Mouse (Mus musculus) liver, adult 2 months (tissue): ENCODE measurements around the gene Xylt1. TPM values are rescaled to one million over a fixed set of nuclear protein-coding genes. Genes with fewer than 3 reads are reported as not detected.

Experiments used
- DNase-seq: peaks from one replicate; pipeline ENCODE4 v3.0.0-alpha.2; 2011; ENCODE audit warnings: low read depth, low spot score; ENCODE audit errors: extremely low read depth
- H3K27ac ChIP-seq: fragments of 200-500 bp; replicated peaks from 2 replicates; pipeline ENCODE4 v1.5.1; 2012; ENCODE audit warnings: low read depth, mild to moderate bottlenecking, control low read depth, inconsistent platforms, low read length; ENCODE audit not compliant: insufficient read depth
- H3K27me3 ChIP-seq: fragments of 200-500 bp; 2 replicates; pipeline ENCODE4 v1.6.1; 2012; ENCODE audit warnings: mild to moderate bottlenecking, moderate library complexity, low read length, inconsistent platforms; ENCODE audit not compliant: control insufficient read depth, insufficient read depth
- H3K36me3 ChIP-seq: fragments of 200-500 bp; 2 replicates; pipeline ENCODE4 v1.6.1; 2012; ENCODE audit warnings: low read length, inconsistent platforms; ENCODE audit not compliant: control insufficient read depth, insufficient read depth
- H3K4me1 ChIP-seq: fragments of 200-500 bp; 2 replicates; pipeline ENCODE4 v1.6.1; 2011; ENCODE audit warnings: low read length; ENCODE audit not compliant: control insufficient read depth, insufficient read depth
- H3K4me3 ChIP-seq: fragments of 200-500 bp; 2 replicates; pipeline ENCODE4 v1.5.1; 2011; ENCODE audit warnings: low read depth, mild to moderate bottlenecking, control low read depth, low read length, moderate library complexity; ENCODE audit not compliant: insufficient read depth
- H3K79me2 ChIP-seq: fragments of 200-500 bp; 2 replicates; pipeline ENCODE4 v1.6.1; 2012; ENCODE audit warnings: inconsistent platforms, mild to moderate bottlenecking, low read length, moderate library complexity; ENCODE audit not compliant: control insufficient read depth, insufficient read depth
- H3K9ac ChIP-seq: fragments of 200-500 bp; 2 replicates; pipeline ENCODE4 v1.6.1; 2012; ENCODE audit warnings: low read depth, mild to moderate bottlenecking, control low read depth, inconsistent platforms, low read length
- CTCF ChIP-seq: fragments of 200-500 bp; IDR thresholded peaks from 2 replicates; pipeline ENCODE4 v1.5.1; 2011; ENCODE audit warnings: low read depth, low read length, control low read depth
- POLR2A ChIP-seq: fragments of 200-500 bp; IDR thresholded peaks from 2 replicates; pipeline ENCODE4 v1.6.1; 2011; ENCODE audit warnings: low read length, control low read depth; ENCODE audit not compliant: insufficient read depth; ENCODE audit errors: extremely low read depth
- WGBS: fragments of 180-500 bp; shearing (Covaris S2); methylation state at CpG from one replicate; pipeline ENCODE4 v1.1.7; 2018; 5-methylcytosine and 5-hydroxymethylcytosine counted together
- polyA plus RNA-seq: library from polyadenylated mRNA; depleted of rRNA; stranded (reverse); fragments of >200 nt; gene quantifications from 2 replicates; pipeline ENCODE4 v1.2.3, GENCODE M21; 2012
- total RNA-seq: library from RNA; depleted of rRNA; stranded (reverse); fragments of >200 nt; gene quantifications from 2 replicates; pipeline ENCODE4 v1.2.3, GENCODE M21; 2014

Gene Xylt1
- total and polyA plus RNA-seq, 2 experiments, result 0.09 to 0.18 TPM

GRCm38 (mm10) chr7:117435091-117435490, 54.3 kb downstream of the Xylt1 start:
- H3K4me3 ChIP-seq, result no peak overlapping the region
- DNase-seq, result no peak
- no peaks in the 10 kb centered on the region for H3K36me3 ChIP-seq
- no peaks in the 10 kb centered on the region for H3K27me3 ChIP-seq
- no peak overlapping the region for H3K9ac ChIP-seq
- TF ChIP-seq CTCF (no peak), POLR2A (no peak)
- WGBS, result 73% methylated on average over 3 of the region's 3 CpGs
- H3K4me1 ChIP-seq, result no peaks in the 10 kb centered on the region
- no peaks in the 10 kb centered on the region for H3K79me2 ChIP-seq
- H3K27ac ChIP-seq, result no peak overlapping the region

GRCm38 (mm10) chr7:117435730-117436441, 55.1 kb downstream of the Xylt1 start:
- no peak for DNase-seq
- Histone ChIP-seq H3K4me3 (no peak overlapping the region), H3K36me3 (no peaks in the 10 kb centered on the region), H3K27me3 (no peaks in the 10 kb centered on the region), H3K79me2 (no peaks in the 10 kb centered on the region), H3K27ac (no peak overlapping the region), H3K9ac (no peak overlapping the region), H3K4me1 (no peaks in the 10 kb centered on the region)
- TF ChIP-seq CTCF (no peak), POLR2A (no peak)
- 93% methylated on average over 12 of the region's 12 CpGs for WGBS

- H3K4me1 ChIP-seq, result no peaks in the 10 kb centered on the region
- WGBS, result 83% methylated on average over 11 of the region's 11 CpGs
Observed at GRCm38 (mm10) chr7:117436892-117437291, 56.1 kb downstream of the Xylt1 start.

GRCm38 (mm10) chr7:117440994-117441393, 60.2 kb downstream of the Xylt1 start:
- Histone ChIP-seq H3K79me2 (no peaks in the 10 kb centered on the region), H3K9ac (no peak overlapping the region), H3K4me1 (no peaks in the 10 kb centered on the region), H3K27ac (no peak overlapping the region), H3K27me3 (no peaks in the 10 kb centered on the region), H3K4me3 (no peak overlapping the region), H3K36me3 (no peaks in the 10 kb centered on the region)
- WGBS, result 82% methylated on average over 3 of the region's 3 CpGs
- no peak for DNase-seq
- TF ChIP-seq POLR2A (no peak), CTCF (no peak)

More at GRCm38 (mm10) chr7:117436892-117437291, 56.1 kb downstream of the Xylt1 start:
- Histone ChIP-seq H3K4me3 (no peak overlapping the region), H3K27me3 (no peaks in the 10 kb centered on the region), H3K79me2 (no peaks in the 10 kb centered on the region), H3K27ac (no peak overlapping the region), H3K9ac (no peak overlapping the region), H3K36me3 (no peaks in the 10 kb centered on the region)
- TF ChIP-seq CTCF, result no peak
- TF ChIP-seq POLR2A, result no peak
- no peak for DNase-seq

- Histone ChIP-seq H3K27me3 (no peaks in the 10 kb centered on the region), H3K4me3 (no peak overlapping the region), H3K4me1 (no peaks in the 10 kb centered on the region), H3K79me2 (no peaks in the 10 kb centered on the region), H3K27ac (no peak overlapping the region), H3K9ac (no peak overlapping the region), H3K36me3 (no peaks in the 10 kb centered on the region)
- no peak for DNase-seq
- TF ChIP-seq POLR2A (no peak), CTCF (no peak)
- 86% methylated on average over 2 of the region's 2 CpGs for WGBS
Observed at GRCm38 (mm10) chr7:117442639-117443038, 61.9 kb downstream of the Xylt1 start.

GRCm38 (mm10) chr7:117443215-117443614, 62.4 kb downstream of the Xylt1 start:
- H3K27me3 ChIP-seq, result no peaks in the 10 kb centered on the region
- no peaks in the 10 kb centered on the region for H3K79me2 ChIP-seq
- no peaks in the 10 kb centered on the region for H3K36me3 ChIP-seq
- no peak for DNase-seq
- WGBS, result 91% methylated on average over 7 of the region's 7 CpGs
- no peak overlapping the region for H3K27ac ChIP-seq
- no peak overlapping the region for H3K9ac ChIP-seq
- H3K4me1 ChIP-seq, result no peaks in the 10 kb centered on the region
- no peak for TF ChIP-seq POLR2A
- TF ChIP-seq CTCF, result no peak
- H3K4me3 ChIP-seq, result no peak overlapping the region
